Mouse (Mus musculus) limb, embryonic 13.5 days (tissue): ENCODE measurements around the gene Tchh. TPM values are rescaled to one million over a fixed set of nuclear protein-coding genes. Genes with fewer than 3 reads are reported as not detected.
"Not testable (repeated sequence)": the region's sequence is repeated elsewhere in the genome, so short reads cannot be mapped to it uniquely, and the experiment has no call there.

Experiments used
- ATAC-seq: fragments of 200-750 bp; cut with Nextera tagmentation; 2 replicates; pipeline ENCODE4 v1.8.0; 2017; ENCODE audit warnings: low read depth, moderate number of reproducible peaks, moderate TSS enrichment; ENCODE audit not compliant: low FRiP score
- H3K27ac ChIP-seq: fragments of 300-500 bp; sonication (generic); 2 replicates; pipeline ENCODE4 v1.5.1; 2015; ENCODE audit warnings: inconsistent platforms, mild to moderate bottlenecking, moderate library complexity
- H3K27me3 ChIP-seq: fragments of 300-500 bp; sonication (generic); 2 replicates; pipeline ENCODE4 v1.6.1; 2015; ENCODE audit warnings: mild to moderate bottlenecking, inconsistent platforms
- H3K36me3 ChIP-seq: fragments of 300-500 bp; sonication (generic); 2 replicates; pipeline ENCODE4 v1.6.1; 2015; ENCODE audit warnings: inconsistent platforms, mild to moderate bottlenecking, moderate library complexity
- H3K4me1 ChIP-seq: fragments of 300-500 bp; sonication (generic); 2 replicates; pipeline ENCODE4 v1.6.1; 2015; ENCODE audit warnings: inconsistent platforms
- H3K4me2 ChIP-seq: fragments of 300-500 bp; sonication (generic); replicated peaks from 2 replicates; pipeline ENCODE4 v1.6.1; 2015; ENCODE audit warnings: inconsistent platforms, mild to moderate bottlenecking, moderate library complexity
- H3K4me3 ChIP-seq: fragments of 300-500 bp; sonication (generic); 2 replicates; pipeline ENCODE4 v1.5.1; 2015; ENCODE audit warnings: moderate library complexity, mild to moderate bottlenecking, inconsistent platforms
- H3K9ac ChIP-seq: fragments of 300-500 bp; sonication (generic); 2 replicates; pipeline ENCODE4 v1.6.1; 2015; ENCODE audit warnings: mild to moderate bottlenecking, inconsistent platforms
- H3K9me3 ChIP-seq: fragments of 300-500 bp; sonication (generic); 2 replicates; pipeline ENCODE4 v1.6.1; 2016; ENCODE audit warnings: inconsistent platforms
- WGBS: fragments of 180-500 bp; shearing (Covaris S2); methylation state at CpG from one replicate; pipeline ENCODE4 v1.1.7; 2015; 5-methylcytosine and 5-hydroxymethylcytosine counted together
- polyA plus RNA-seq: library from polyadenylated mRNA; unstranded; fragments of >200 nt; fragmentation: Nextera tagmentation; extraction: Ambion mirVana; gene quantifications from 2 replicates; pipeline ENCODE4 v1.2.1, GENCODE M21; 2015

The Tchh gene
- polyA plus RNA-seq, 1 experiment from 2014 or later, result 1.1 TPM

- H3K36me3 ChIP-seq, result no peaks in the 10 kb centered on the region
- no peak overlapping the region for H3K27ac ChIP-seq
- peaks cover 24% of the 10 kb centered on the region for H3K4me1 ChIP-seq
- WGBS, result under 1% methylated on average over 59 of the region's 59 CpGs
- H3K9ac ChIP-seq, result peak overlapping the region; percentile 62
- H3K9me3 ChIP-seq, result no peaks in the 10 kb centered on the region
- ATAC-seq, result peak; percentile 68
- H3K27me3 ChIP-seq, result peaks cover 69% of the 10 kb centered on the region
- peak overlapping the region; percentile 52 for H3K4me3 ChIP-seq
- peak overlapping the region; percentile 94 for H3K4me2 ChIP-seq
Measured at GRCm38 (mm10) chr3:93447138-93447841, 5.2 kb downstream of the Tchh start.

- ATAC-seq, result no peak
- no peaks in the 10 kb centered on the region for H3K4me1 ChIP-seq
Measured at GRCm38 (mm10) chr3:93466556-93466955, 24.4 kb downstream of the Tchh start.

GRCm38 (mm10) chr3:93467130-93467529, 25.0 kb downstream of the Tchh start:
- no peaks in the 10 kb centered on the region for H3K4me1 ChIP-seq
- H3K27ac ChIP-seq, result no peak overlapping the region
- H3K27me3 ChIP-seq, result no peaks in the 10 kb centered on the region
- no peaks in the 10 kb centered on the region for H3K9me3 ChIP-seq
- WGBS, result 71% methylated on average over 4 of the region's 4 CpGs
- H3K4me2 ChIP-seq, result no peak overlapping the region
- no peak for ATAC-seq
- no peak overlapping the region for H3K4me3 ChIP-seq
- no peak overlapping the region for H3K9ac ChIP-seq
- no peaks in the 10 kb centered on the region for H3K36me3 ChIP-seq

More at GRCm38 (mm10) chr3:93466556-93466955, 24.4 kb downstream of the Tchh start:
- H3K9me3 ChIP-seq, result no peaks in the 10 kb centered on the region
- no peak overlapping the region for H3K27ac ChIP-seq
- WGBS, result 61% methylated on average over 3 of the region's 3 CpGs
- H3K4me3 ChIP-seq, result no peak overlapping the region
- H3K9ac ChIP-seq, result no peak overlapping the region
- H3K36me3 ChIP-seq, result no peaks in the 10 kb centered on the region
- H3K4me2 ChIP-seq, result no peak overlapping the region
- no peaks in the 10 kb centered on the region for H3K27me3 ChIP-seq

- Histone ChIP-seq H3K4me1 (no peaks in the 10 kb centered on the region), H3K9ac (no peak within 1 kb of the TSS), H3K27ac (no peak within 1 kb of the TSS), H3K36me3 (no peaks in the 10 kb centered on the region), H3K4me2 (no peak within 1 kb of the TSS), H3K4me3 (no peak within 1 kb of the TSS), H3K27me3 (no peaks in the 10 kb centered on the region), H3K9me3 (no peaks in the 10 kb centered on the region)
- WGBS, result 31% methylated on average over 5 of the region's 5 CpGs
- no peak for ATAC-seq
Measured at GRCm38 (mm10) chr3:93468561-93468960, 26.4 kb downstream of the Tchh start, which contains the start of gene Tchhl1. Gene Tchhl1, plus strand, starts transcription at chr3:93468754.

GRCm38 (mm10) chr3:93469629-93470028, 27.5 kb downstream of the Tchh start:
- WGBS, result 80% methylated on average over 3 of the region's 3 CpGs
- H3K4me1 ChIP-seq, result no peaks in the 10 kb centered on the region
- H3K4me2 ChIP-seq, result no peak overlapping the region
- H3K9me3 ChIP-seq, result no peaks in the 10 kb centered on the region
- no peak for ATAC-seq
- H3K9ac ChIP-seq, result no peak overlapping the region
- no peaks in the 10 kb centered on the region for H3K36me3 ChIP-seq
- no peaks in the 10 kb centered on the region for H3K27me3 ChIP-seq
- no peak overlapping the region for H3K4me3 ChIP-seq
- H3K27ac ChIP-seq, result no peak overlapping the region

- no peak overlapping the region for H3K9ac ChIP-seq
Measured at GRCm38 (mm10) chr3:93480053-93480452, 37.9 kb downstream of the Tchh start.

GRCm38 (mm10) chr3:93481982-93482616, 40.0 kb downstream of the Tchh start:
- no peak overlapping the region for H3K9ac ChIP-seq
- no peak overlapping the region for H3K4me3 ChIP-seq
- no peaks in the 10 kb centered on the region for H3K9me3 ChIP-seq
- no peaks in the 10 kb centered on the region for H3K4me1 ChIP-seq
- WGBS, result 54% methylated on average over 2 of the region's 2 CpGs
- H3K36me3 ChIP-seq, result no peaks in the 10 kb centered on the region
- H3K27ac ChIP-seq, result no peak overlapping the region
- no peak overlapping the region for H3K4me2 ChIP-seq
- no peaks in the 10 kb centered on the region for H3K27me3 ChIP-seq
- no peak for ATAC-seq

More at GRCm38 (mm10) chr3:93480053-93480452, 37.9 kb downstream of the Tchh start:
- H3K4me1 ChIP-seq, result no peaks in the 10 kb centered on the region
- H3K4me3 ChIP-seq, result no peak overlapping the region
- 86% methylated on average over 1 of the region's 1 CpGs for WGBS
- H3K36me3 ChIP-seq, result no peaks in the 10 kb centered on the region
- H3K9me3 ChIP-seq, result no peaks in the 10 kb centered on the region
- no peak for ATAC-seq
- no peaks in the 10 kb centered on the region for H3K27me3 ChIP-seq
- H3K4me2 ChIP-seq, result no peak overlapping the region
- H3K27ac ChIP-seq, result no peak overlapping the region

- Histone ChIP-seq H3K4me2 (no peak overlapping the region), H3K36me3 (no peaks in the 10 kb centered on the region), H3K9me3 (no peaks in the 10 kb centered on the region), H3K4me3 (no peak overlapping the region), H3K9ac (no peak overlapping the region), H3K27ac (no peak overlapping the region), H3K4me1 (no peaks in the 10 kb centered on the region), H3K27me3 (no peaks in the 10 kb centered on the region)
- 85% methylated on average over 3 of the region's 3 CpGs for WGBS
- no peak for ATAC-seq
Measured at GRCm38 (mm10) chr3:93485611-93486010, 43.5 kb downstream of the Tchh start.

GRCm38 (mm10) chr3:93488541-93488940, 46.4 kb downstream of the Tchh start:
- ATAC-seq, result no peak
- Histone ChIP-seq H3K4me3 (no peak overlapping the region), H3K27me3 (no peaks in the 10 kb centered on the region), H3K27ac (no peak overlapping the region), H3K9me3 (no peaks in the 10 kb centered on the region), H3K4me2 (no peak overlapping the region), H3K36me3 (no peaks in the 10 kb centered on the region), H3K4me1 (no peaks in the 10 kb centered on the region), H3K9ac (no peak overlapping the region)
- WGBS, result 87% methylated on average over 2 of the region's 2 CpGs

- WGBS, result 75% methylated on average over 3 of the region's 3 CpGs
- Histone ChIP-seq H3K9ac (no peak overlapping the region), H3K36me3 (no peaks in the 10 kb centered on the region), H3K9me3 (no peaks in the 10 kb centered on the region), H3K27me3 (no peaks in the 10 kb centered on the region), H3K4me1 (no peaks in the 10 kb centered on the region), H3K4me2 (no peak overlapping the region), H3K27ac (no peak overlapping the region), H3K4me3 (no peak overlapping the region)
- no peak for ATAC-seq
Measured at GRCm38 (mm10) chr3:93492176-93492575, 50.0 kb downstream of the Tchh start.

- Histone ChIP-seq H3K27ac (no peak overlapping the region), H3K4me3 (no peak overlapping the region), H3K4me1 (no peaks in the 10 kb centered on the region), H3K9me3 (no peaks in the 10 kb centered on the region), H3K36me3 (no peaks in the 10 kb centered on the region), H3K27me3 (no peaks in the 10 kb centered on the region), H3K4me2 (no peak overlapping the region), H3K9ac (no peak overlapping the region)
- peak; percentile 79 for ATAC-seq
- WGBS, result 3% methylated on average over 4 of the region's 4 CpGs
Measured at GRCm38 (mm10) chr3:93493992-93494391, 51.9 kb downstream of the Tchh start.

- not testable (repeated sequence) for H3K9me3 ChIP-seq, H3K9ac ChIP-seq, ATAC-seq, H3K4me2 ChIP-seq, H3K4me1 ChIP-seq, H3K36me3 ChIP-seq, H3K27me3 ChIP-seq, H3K4me3 ChIP-seq, H3K27ac ChIP-seq
- WGBS, result 26% methylated on average over 5 of the region's 5 CpGs
Measured at GRCm38 (mm10) chr3:93494774-93495173, 52.6 kb downstream of the Tchh start.
